Mouse (Mus musculus) cerebellum, adult 11 months (tissue): ENCODE results near the gene Slc24a1.

Experiments used
- DNase-seq: peaks from one replicate; pipeline ENCODE4 v3.0.0; 2022

Slc24a1 gene

DNA sequence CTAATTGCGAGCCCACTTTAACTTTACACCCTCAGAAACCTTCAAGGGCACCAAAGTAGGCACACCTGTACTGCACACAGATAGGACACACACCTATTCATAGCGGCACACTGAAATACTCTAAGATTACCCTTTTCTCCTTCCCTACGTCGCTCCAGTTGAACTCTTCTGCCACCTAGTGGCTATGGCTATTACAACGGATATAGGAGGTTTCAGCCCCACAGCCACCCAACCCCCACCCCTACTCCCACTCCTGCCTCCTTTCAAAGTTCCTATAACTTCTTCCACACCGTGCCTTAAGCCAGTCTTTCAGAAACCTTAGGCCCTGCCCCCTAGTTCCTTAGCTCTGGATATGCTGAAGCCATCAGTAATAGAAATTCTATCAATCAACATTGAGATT is 14.9 kb downstream of the Slc24a1 start:
- DNase-seq = peak; percentile 32

DNA sequence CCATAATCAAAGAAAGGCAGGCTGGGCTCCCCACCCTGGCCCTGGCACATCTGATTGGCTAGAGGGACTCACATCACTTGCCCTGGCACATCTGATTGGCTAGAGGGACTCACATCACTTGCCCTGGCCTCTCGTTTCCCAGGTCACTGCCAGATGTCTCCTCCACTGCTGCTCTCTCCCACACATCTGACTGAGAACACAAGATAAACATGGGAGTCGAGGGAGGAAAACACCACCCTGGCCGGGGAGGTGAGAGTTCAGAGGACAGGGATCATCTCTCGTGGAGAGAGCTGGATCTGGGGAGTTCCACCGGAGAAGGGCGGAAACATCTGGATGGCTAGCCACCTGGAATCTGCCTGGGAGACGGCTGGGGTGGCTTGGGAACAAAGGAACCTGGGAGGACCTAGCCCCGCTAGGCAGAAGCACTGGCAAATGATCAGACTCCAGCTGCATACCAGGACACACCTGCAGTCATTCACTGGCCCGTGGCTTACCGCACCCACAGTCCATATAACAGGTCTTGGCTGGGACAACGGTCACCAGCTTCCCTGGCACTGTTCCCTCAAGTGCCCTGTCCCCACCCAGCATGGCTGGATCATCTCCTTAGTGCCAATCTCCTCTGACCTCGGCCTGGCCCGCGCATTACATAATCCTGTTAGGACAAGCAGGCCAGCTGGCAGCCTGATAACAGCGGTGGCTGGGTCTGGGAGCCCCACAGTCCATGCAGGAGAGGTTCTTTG is 17.2 kb downstream of the Slc24a1 start:
- DNase-seq = peak; percentile 40

DNA sequence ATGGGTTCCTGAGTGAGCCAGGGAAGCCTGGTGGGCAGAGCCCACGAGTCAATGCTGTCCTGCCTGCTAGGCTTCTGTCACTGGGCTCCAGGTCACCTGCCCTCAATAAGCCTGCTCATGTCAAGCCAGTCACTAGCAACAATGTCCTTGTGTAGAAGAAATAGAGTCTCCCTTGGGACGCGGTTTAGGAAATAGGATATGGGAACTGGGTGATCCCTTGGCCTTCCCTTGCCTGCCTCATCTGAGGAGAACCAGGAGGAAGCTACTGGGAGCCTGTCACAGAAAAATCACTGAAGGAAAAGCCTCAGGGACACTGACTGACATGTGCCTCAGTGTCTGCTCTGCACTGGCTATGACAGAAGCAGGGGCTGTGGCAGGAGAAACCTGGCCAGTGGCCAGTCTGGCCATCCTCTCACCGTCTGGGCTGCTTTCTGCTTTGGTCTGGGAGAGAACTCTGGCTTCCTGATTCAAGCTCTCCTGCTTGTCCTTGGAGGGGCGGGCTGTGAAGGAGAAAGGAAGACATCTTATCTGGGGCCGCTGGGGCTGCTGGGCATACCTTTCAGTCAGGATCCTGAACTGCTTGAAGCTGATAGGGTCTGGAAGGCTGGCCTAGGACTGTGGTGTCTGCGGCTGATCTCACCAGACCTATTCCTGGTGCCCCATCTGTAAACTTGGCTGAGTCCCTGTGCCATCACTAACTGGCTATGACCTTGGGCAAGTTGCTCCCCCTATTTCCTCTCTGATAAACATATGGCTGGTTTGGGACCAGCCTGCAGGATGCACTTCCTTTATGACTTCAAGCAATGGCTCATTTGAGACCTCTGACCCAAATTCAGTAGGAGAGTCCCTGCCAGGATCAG is 19.4 kb downstream of the Slc24a1 start:
- DNase-seq = no peak

DNA sequence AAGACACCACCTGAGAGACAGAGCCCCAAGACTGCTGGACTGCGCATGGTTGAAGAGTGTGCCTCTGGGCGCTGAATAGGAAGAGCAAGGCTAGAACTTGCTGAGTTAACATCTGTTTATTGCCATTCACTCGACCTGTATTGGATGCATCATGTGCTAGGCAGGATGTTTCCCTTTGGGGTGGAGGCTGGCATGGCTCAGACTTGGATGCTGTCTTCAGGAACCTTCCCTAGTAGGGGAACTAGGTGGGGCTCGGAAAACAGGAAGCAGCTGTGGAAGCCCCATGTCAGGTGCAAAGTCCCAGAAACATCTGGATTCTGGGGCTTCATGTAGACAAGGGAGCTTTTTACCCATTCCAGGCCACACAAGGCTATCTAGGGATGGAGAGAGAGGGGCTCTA is 21.2 kb downstream of the Slc24a1 start:
- DNase-seq = no peak

DNA sequence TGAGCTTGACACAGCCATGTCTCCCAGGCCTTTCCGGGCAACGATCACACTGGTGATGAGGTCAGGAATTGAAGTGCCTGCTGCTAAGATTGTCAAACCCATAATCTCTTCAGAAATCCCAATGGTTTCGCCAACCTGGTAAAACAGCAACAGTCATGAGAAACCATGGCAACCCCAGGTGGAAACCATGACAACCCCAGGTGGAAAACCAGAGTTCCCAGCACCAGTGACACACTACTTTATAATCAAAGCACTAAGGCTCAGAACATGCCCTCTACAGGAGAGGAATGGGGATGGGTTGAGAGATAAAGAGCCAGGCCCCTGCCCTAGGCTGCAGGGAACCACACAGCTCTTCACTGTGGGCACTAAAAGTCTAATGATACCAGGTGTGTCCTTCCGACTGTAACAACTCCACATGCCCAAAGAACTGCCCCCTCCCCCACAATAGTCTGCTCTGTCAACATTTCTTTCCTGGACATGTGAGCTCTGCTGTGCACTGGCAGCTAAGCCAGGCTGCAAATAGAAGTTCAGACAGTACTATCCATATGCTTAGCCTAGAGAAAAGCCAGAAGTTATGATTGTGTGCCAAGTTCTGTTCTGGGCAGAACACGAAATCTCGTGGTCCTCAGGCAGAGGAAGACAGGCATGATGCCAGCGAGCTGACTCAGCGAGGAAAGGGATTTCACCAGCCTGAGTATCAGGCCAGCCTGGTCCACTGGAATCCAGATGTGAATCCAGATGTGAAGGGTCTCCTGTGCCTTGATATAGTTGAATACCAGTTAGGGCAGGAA is 25.0 kb downstream of the Slc24a1 start:
- DNase-seq = peak; percentile 41

DNA sequence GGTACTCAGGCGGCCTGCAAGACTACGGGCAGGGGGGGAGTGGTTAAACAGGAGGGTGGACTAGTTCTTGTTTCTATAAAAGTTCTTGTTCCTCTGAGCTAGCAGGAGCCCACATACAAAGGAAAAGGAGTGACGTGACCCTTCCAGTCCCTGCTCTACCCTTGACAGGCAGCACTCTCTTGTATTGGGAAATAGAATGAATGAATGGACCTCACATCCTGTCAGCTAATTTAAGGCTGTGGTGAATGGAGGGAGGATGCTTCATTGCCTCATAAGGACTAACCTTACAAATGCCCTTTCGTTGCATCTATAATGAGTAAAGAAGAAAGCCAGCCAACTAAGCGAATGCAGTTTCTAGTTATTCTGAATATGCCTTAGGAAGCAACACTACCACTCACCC is 25.6 kb downstream of the Slc24a1 start:
- no peak for DNase-seq

DNA sequence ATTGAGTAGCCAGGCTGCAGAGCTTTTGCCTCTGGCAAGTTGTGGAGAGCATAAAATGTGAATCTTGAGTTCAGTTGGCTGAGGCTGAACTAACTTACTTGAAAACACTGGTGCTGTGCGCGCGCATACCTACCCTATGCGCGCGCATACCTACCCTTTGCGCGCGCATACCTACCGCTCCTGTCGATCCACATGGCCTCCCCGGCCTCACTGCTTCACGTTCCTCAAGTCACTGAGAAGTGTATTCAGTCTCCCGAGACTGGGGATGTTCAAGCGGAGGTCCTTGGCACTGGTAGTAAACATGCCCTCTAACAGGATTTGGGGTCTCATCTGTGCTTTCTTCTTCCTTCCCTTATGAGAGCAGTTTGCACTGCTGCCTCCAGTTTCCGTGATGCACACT is 32.8 kb downstream of the Slc24a1 start:
- DNase-seq = no peak

DNA sequence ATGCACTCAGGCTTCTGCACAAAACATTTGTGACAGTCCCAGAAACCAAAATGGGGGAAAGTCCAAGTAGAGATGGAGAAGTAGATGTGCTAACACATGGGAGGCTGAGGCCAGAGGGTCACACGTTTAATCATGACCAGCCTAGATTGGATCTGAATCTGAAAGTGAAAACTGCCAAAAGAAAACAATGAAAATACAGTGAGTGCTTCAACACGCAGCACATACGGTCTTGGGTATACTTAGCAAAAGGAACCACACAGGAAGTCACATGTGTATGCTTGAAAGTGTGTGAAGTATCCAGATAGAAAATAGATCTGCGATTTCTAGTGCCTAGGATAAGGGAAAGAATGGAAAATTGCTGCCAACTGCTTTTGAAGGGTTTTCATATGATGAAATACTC is 36.8 kb downstream of the Slc24a1 start:
- DNase-seq = no peak

DNA sequence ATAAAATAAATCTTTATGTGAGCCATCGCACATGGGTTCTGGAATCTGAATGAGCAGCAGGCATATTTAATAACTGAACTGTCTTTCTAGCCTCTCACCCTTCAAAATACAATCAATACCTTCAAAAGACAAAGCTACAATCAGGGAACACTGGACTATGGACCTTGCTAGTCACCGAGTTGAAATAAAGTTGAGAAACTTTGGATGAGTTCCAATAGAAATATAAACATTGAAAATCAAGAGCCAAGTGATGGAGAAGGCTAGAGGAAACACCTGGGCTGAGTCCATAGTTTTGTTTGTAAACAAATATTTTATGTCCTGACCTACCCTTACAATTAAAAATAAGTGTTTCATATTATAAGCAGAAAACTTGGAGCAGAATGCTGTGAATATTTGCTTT is 37.4 kb downstream of the Slc24a1 start:
- DNase-seq = no peak

DNA sequence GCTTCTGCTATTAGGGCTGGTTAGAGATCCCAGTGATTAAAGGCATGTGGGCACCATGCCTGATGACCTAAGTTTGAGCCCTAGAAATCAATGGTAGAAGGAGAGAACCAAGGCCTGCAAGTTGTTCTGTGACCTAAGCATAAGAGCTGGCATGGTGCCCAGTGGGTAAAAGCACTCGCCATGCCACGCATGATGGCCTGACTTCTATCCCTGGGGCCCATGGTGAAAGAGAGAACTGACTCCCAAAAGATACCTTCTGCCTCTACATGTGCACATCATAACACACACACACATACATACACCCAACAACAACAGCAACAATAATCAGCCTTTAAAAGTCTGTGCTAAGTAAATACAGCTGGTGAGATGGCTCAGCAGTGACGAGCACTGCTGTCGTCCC is 38.0 kb downstream of the Slc24a1 start:
- DNase-seq = no peak

DNA sequence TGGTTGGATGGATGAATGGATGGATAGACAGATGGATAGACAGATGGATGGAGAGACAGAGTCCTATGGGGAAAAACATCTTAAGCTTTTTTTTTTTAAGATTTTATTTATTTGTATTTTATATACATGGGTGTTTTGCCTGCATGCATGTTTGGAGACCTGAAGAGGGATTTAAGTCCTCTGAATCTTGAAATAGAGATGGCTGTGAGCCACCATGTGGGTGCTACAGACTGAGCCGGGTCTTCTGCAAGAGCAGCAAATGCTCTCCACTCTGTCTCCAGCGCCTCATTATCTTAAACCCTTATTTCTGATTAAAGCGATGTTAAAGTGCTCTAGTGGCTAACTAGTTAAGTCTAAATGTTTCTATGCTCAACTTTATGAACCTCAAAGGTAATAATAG is 44.0 kb downstream of the Slc24a1 start:
- no peak for DNase-seq

DNA sequence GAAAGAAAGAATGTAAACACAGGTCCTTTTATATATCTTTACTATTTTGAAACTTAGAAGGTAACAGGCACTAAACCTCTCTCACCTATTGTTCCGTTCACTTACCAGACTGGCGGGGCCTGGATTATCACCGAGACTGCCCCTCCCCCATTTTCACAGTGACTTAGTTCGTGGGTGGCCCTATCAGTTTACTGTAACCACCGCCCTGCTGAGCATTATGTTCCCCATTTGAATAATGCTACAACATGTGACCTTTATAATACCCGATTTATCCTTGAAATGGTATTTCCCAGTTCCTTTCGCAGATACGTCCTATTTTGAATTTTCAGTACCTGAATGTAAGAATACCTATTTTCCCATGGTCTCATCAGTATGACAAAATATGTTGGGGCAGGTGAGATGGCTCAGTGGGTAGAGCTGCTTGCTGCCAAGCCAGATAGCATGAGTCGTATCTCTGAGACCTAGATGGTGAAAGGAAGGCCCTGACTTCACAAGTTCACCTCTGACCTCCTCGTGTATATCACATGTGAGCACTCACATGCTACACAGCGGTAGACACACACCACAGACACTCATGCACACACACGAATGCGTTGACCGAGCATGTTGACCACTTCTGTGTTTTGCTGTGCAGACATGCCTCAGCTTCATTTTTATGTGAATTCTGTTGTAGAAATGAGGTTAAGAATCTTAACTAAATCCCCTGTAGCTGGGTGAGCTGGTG is 46.3 kb downstream of the Slc24a1 start:
- DNase-seq = no peak

DNA sequence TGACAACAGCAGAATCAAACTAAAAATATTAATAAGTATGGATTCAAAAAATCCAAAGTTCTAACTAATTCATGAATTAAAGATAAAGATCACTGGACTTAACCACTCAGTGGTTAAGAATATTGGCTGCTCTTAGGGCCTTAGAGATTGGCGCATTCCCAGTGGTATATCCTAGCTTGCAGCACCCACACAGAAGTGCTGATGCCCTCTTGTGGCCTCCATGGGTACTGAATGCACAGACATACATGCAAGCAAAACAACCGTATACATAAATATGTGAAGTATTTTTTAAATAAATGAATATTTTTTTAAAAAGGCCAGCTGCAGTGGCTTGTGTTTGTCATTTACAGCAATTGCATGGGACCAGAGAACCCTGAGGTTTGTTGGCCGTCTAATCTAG is 48.0 kb downstream of the Slc24a1 start:
- DNase-seq = peak; percentile 64

DNA sequence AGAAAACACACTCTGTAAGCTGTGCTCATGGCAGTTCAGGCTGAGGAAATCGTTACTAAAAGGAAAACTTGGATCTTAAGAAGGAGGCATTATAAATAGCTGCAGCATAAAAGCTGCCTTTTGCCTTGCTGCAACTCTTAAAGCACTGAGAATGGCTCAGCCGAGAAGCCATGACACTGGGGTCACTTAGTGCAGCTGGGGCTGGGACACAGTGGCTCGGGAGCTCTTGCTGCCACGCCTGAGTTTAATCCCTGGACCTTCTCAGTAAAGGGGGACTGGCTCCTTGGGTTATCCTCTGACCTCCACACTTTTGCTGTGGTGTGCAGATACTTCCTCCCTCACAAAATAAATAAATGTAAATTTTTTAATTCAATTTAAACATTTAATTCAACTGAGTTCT is 48.5 kb downstream of the Slc24a1 start:
- DNase-seq = no peak

DNA sequence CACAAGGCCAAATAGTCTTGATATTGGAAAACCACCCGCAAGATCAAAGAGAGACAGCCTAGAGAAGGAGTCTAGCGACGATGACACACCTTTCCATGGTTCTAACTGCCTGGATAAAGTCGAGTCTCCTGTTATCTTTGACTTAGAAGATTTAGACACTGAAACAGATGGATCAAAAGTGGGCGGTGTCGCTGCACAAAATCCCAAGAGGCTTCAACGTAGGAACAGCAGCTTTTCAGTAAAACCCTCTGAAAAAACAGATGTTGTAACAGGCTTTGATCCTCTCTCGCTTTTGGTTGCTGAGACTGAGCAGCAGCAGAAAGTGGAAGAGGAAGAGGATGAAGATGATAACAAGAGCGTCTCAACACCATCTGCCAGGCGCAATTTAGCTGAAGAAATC is 54.8 kb downstream of the Slc24a1 start:
- no peak for DNase-seq

DNA sequence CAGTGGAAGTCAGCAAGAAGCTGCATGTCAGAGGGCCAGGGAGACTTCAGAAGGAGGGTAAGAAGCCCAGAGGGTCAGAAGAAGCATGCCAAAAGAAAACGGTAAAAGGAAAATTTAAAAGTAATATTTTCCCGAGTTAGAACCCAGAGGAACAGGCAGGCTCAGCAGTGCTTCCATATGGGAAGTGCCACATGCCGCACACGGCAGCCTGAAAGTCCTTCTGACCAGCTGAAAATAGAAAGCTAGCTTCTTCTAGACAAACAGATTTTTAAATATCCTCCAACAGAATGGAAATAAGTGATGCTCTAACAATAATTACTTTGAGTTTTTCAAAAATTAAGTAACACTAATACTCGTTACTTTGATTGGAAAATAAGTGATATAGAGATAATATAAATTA is 65.4 kb downstream of the Slc24a1 start:
- DNase-seq = no peak
